Mouse (Mus musculus): ENCODE data around the gene Asb2.

Asb2 gene

GRCm38 (mm10) chr12:103358951-103359801 lies 3.4 kb upstream of the Asb2 start:
- no peak for DNase-seq

GRCm38 (mm10) chr12:103358216-103358615 lies 2.4 kb upstream of the Asb2 start:
- no peak for DNase-seq

GRCm38 (mm10) chr12:103356415-103356748 lies 581 bp upstream of the Asb2 start:
- no peak for DNase-seq

- no peak for DNase-seq
These were observed 2.3 kb downstream of the Asb2 start for GRCm38 (mm10) chr12:103353538-103353937.

GRCm38 (mm10) chr12:103352735-103353134 lies 3.1 kb downstream of the Asb2 start:
- no peak for DNase-seq

- peak; percentile 63 to 84 for DNase-seq
These were observed 7.3 kb downstream of the Asb2 start for GRCm38 (mm10) chr12:103348506-103348905.

- DNase-seq: no peak
These were observed 8.4 kb downstream of the Asb2 start for GRCm38 (mm10) chr12:103347406-103347805.

- DNase-seq: no peak
These were observed 8.9 kb downstream of the Asb2 start for GRCm38 (mm10) chr12:103346945-103347344.

- no peak for DNase-seq
These were observed 10.9 kb downstream of the Asb2 start for GRCm38 (mm10) chr12:103344934-103345333.

GRCm38 (mm10) chr12:103343456-103343855 lies 12.3 kb downstream of the Asb2 start:
- DNase-seq: peak; percentile 61 to 78

- peak; percentile 66 to 78 for DNase-seq
These were observed 14.6 kb downstream of the Asb2 start for GRCm38 (mm10) chr12:103341212-103341611.

- DNase-seq: no peak
These were observed 17.5 kb downstream of the Asb2 start for GRCm38 (mm10) chr12:103338162-103338798.

GRCm38 (mm10) chr12:103336766-103337165 lies 19.0 kb downstream of the Asb2 start:
- no peak for DNase-seq

- DNase-seq: no peak
These were observed 22.4 kb downstream of the Asb2 start for GRCm38 (mm10) chr12:103333426-103333825.

GRCm38 (mm10) chr12:103332879-103333278 lies 22.9 kb downstream of the Asb2 start:
- DNase-seq: no peak

GRCm38 (mm10) chr12:103331491-103331890 lies 24.3 kb downstream of the Asb2 start:
- no peak for DNase-seq

- no peak for DNase-seq
These were observed 27.2 kb downstream of the Asb2 start for GRCm38 (mm10) chr12:103328448-103329191.

- DNase-seq: no peak
These were observed 28.7 kb downstream of the Asb2 start for GRCm38 (mm10) chr12:103327107-103327506.

- no peak for DNase-seq
These were observed 29.2 kb downstream of the Asb2 start for GRCm38 (mm10) chr12:103326569-103326968.

- DNase-seq: peak; percentile 82 to 95
These were observed 30.5 kb downstream of the Asb2 start for GRCm38 (mm10) chr12:103325156-103325857.

GRCm38 (mm10) chr12:103322801-103323200 lies 33.0 kb downstream of the Asb2 start:
- DNase-seq: no peak

- no peak for DNase-seq
These were observed 39.8 kb downstream of the Asb2 start for GRCm38 (mm10) chr12:103315831-103316545.

Data from spleen, adult 18-20 months (tissue).